Mouse (Mus musculus): ENCODE results near the gene Nrg4. TPM values are rescaled to one million over a fixed set of nuclear protein-coding genes. Genes with fewer than 3 reads are reported as not detected.
"Not testable (repeated sequence)": the region's sequence is repeated elsewhere in the genome, so short reads cannot be mapped to it uniquely, and the experiment has no call there.

The Nrg4 gene
- polyA plus RNA-seq, 1 experiment from 2014 or later, result 1.6 TPM

DNA sequence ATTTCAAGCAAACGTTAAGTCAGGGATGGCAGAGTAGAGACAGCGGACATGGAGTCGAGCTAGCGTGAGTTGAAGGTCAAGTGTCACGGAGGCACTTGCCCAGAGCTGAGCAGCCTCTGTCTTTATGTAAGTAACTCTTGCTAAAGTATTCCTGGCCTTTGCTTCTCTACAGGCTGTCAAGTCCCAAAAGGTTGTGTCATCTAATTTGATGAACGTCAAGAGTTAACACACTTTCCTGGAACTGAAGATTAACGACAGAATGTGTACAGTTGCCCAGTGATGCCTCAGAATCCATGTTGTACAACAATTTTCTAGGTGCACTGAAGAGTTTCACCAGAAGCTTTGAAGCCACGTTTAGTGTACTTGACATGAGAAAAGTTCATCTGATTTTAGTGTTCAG is 80.2 kb downstream of the Nrg4 start:
- Histone ChIP-seq H3K4me3 (ENCODE audit: low read depth, low read length) (no peak overlapping the region), H3K9ac (ENCODE audit: low read length) (no peak overlapping the region), H3K36me3 (ENCODE audit: control insufficient read depth, insufficient read depth, low read length) (no peaks in the 10 kb centered on the region), H3K4me1 (replicated peaks; ENCODE audit: control insufficient read depth, insufficient read depth) (no peaks in the 10 kb centered on the region), H3K4me2 (replicated peaks; ENCODE audit: low read depth) (no peak overlapping the region), H3K27ac (replicated peaks) (no peak overlapping the region), H3K9me3 (ENCODE audit: control insufficient read depth, low read length) (no peaks in the 10 kb centered on the region), H3K27me3 (ENCODE audit: control insufficient read depth, insufficient read depth, low read length) (no peaks in the 10 kb centered on the region)
- ATAC-seq (ENCODE audit: low FRiP score, low TSS enrichment) (no peak), DNase-seq (ENCODE audit: low spot score) (no peak)
- WGBS, result 58% methylated on average over 8 of the region's 8 CpGs
- no peak for TF ChIP-seq EP300 (optimal IDR thresholded peaks at IDR 0.05)
- TF ChIP-seq CTCF (IDR thresholded peaks at IDR 0.05; ENCODE audit: low read depth), result no peak

- not testable (repeated sequence) for H3K4me2 ChIP-seq (replicated peaks; ENCODE audit: low read depth); H3K4me1 ChIP-seq (replicated peaks; ENCODE audit: control insufficient read depth, insufficient read depth); H3K36me3 ChIP-seq (ENCODE audit: control insufficient read depth, insufficient read depth, low read length); ATAC-seq (ENCODE audit: low FRiP score, low TSS enrichment); H3K27me3 ChIP-seq (ENCODE audit: control insufficient read depth, insufficient read depth, low read length); H3K4me3 ChIP-seq (ENCODE audit: low read depth, low read length); H3K27ac ChIP-seq (replicated peaks); H3K9me3 ChIP-seq (ENCODE audit: control insufficient read depth, low read length); DNase-seq (ENCODE audit: low spot score); H3K9ac ChIP-seq (ENCODE audit: low read length)
- 60% methylated on average over 1 of the region's 1 CpGs for WGBS
Measured at GRCm38 (mm10) chr9:55245057-55245750, 81.4 kb downstream of the Nrg4 start.

GRCm38 (mm10) chr9:55244079-55244478 is 82.6 kb downstream of the Nrg4 start:
- Histone ChIP-seq H3K27ac (replicated peaks) (no peak overlapping the region), H3K36me3 (ENCODE audit: control insufficient read depth, insufficient read depth, low read length) (no peaks in the 10 kb centered on the region), H3K4me1 (replicated peaks; ENCODE audit: control insufficient read depth, insufficient read depth) (no peaks in the 10 kb centered on the region), H3K9ac (ENCODE audit: low read length) (no peak overlapping the region), H3K4me2 (replicated peaks; ENCODE audit: low read depth) (no peak overlapping the region), H3K27me3 (ENCODE audit: control insufficient read depth, insufficient read depth, low read length) (no peaks in the 10 kb centered on the region), H3K4me3 (ENCODE audit: low read depth, low read length) (no peak overlapping the region), H3K9me3 (ENCODE audit: control insufficient read depth, low read length) (no peaks in the 10 kb centered on the region)
- ATAC-seq (ENCODE audit: low FRiP score, low TSS enrichment) (no peak), DNase-seq (ENCODE audit: low spot score) (no peak)
- 54% methylated on average over 3 of the region's 3 CpGs for WGBS
- TF ChIP-seq CTCF (IDR thresholded peaks at IDR 0.05; ENCODE audit: low read depth) (no peak), EP300 (optimal IDR thresholded peaks at IDR 0.05) (no peak)

DNA sequence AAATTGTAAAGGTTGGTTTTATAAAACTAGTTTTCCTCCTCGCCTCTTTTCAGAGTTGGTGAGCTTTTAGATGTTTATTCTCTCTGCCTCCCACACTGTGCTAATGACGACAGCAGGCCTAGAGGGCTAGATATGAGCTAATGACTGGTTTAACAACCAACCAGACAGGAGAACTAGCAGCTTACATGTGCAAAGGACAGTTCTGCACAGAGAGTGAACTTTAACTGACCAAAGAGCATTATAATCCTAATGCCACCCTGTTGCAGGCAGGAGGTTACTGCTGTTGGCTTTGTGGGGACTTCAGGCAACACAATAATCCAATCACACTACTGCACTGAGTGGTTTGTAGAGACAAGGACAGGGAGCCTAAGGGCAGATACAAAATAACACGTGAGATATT is 83.4 kb downstream of the Nrg4 start:
- no peak overlapping the region for H3K9ac ChIP-seq (ENCODE audit: low read length)
- no peak for ATAC-seq (ENCODE audit: low FRiP score, low TSS enrichment)
- no peaks in the 10 kb centered on the region for H3K27me3 ChIP-seq (ENCODE audit: control insufficient read depth, insufficient read depth, low read length)
- H3K36me3 ChIP-seq (ENCODE audit: control insufficient read depth, insufficient read depth, low read length), result no peaks in the 10 kb centered on the region
- H3K27ac ChIP-seq (replicated peaks), result no peak overlapping the region
- H3K4me2 ChIP-seq (replicated peaks; ENCODE audit: low read depth), result no peak overlapping the region
- no peak overlapping the region for H3K4me3 ChIP-seq (ENCODE audit: low read depth, low read length)
- DNase-seq (ENCODE audit: low spot score), result no peak
- no peaks in the 10 kb centered on the region for H3K9me3 ChIP-seq (ENCODE audit: control insufficient read depth, low read length)
- no peak for TF ChIP-seq CTCF (IDR thresholded peaks at IDR 0.05; ENCODE audit: low read depth)
- TF ChIP-seq EP300 (optimal IDR thresholded peaks at IDR 0.05), result no peak
- WGBS, result 65% methylated on average over 3 of the region's 3 CpGs
- H3K4me1 ChIP-seq (replicated peaks; ENCODE audit: control insufficient read depth, insufficient read depth), result no peaks in the 10 kb centered on the region

DNA sequence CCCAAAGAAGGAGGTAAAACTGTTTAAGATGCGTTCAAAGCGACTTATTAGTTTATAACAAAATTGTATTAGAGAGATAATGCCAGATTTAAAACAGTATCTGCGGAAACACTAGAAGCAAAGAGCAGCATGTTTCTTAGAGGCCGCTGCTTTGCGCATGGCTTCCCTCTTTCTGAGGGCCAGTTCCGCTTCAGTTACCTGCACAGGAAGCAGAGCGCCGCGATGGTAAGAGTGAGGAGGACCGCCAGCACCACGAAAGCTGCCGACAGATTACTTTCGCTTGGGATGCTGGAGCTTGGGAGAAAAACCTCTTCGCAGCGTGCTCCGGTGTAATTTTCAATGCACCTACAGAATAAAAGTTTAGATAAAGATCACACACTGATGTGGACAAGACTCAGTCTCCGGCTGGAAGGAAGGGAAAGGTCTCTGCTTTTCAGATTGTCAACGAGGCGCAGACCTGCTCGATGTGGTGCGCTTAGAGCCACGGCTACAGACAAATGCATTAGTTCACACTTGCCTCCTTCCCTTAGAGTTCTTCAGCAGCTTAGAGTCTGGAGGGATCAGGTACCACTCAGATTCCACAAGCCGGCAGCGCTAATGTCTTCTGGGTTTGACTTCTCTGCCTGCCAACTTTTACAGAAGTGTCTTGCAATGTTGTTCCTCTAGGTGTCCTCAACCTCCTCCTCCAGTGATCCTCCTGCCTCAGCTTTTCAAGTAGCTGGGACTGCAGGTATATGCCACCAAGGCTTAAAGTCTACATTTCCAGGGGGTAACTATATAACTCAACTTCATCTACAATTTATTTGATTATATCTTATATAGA is 84.6 kb downstream of the Nrg4 start:
- 32% methylated on average over 24 of the region's 24 CpGs for WGBS
- H3K4me1 ChIP-seq (replicated peaks; ENCODE audit: control insufficient read depth, insufficient read depth), result no peaks in the 10 kb centered on the region
- TF ChIP-seq CTCF (IDR thresholded peaks at IDR 0.05; ENCODE audit: low read depth), result peak; percentile 28
- no peak for TF ChIP-seq EP300 (optimal IDR thresholded peaks at IDR 0.05)
- peak overlapping the region; percentile 24 for H3K4me3 ChIP-seq (ENCODE audit: low read depth, low read length)
- H3K36me3 ChIP-seq (ENCODE audit: control insufficient read depth, insufficient read depth, low read length), result no peaks in the 10 kb centered on the region
- peak overlapping the region; percentile 51 for H3K4me2 ChIP-seq (replicated peaks; ENCODE audit: low read depth)
- ATAC-seq (ENCODE audit: low FRiP score, low TSS enrichment) (no peak), DNase-seq (ENCODE audit: low spot score) (peak; percentile 29)
- no peaks in the 10 kb centered on the region for H3K27me3 ChIP-seq (ENCODE audit: control insufficient read depth, insufficient read depth, low read length)
- no peaks in the 10 kb centered on the region for H3K9me3 ChIP-seq (ENCODE audit: control insufficient read depth, low read length)
- peak overlapping the region; percentile 13; the same call in 1 of the 2 replicates for H3K9ac ChIP-seq (ENCODE audit: low read length)
- H3K27ac ChIP-seq (replicated peaks), result no peak overlapping the region

DNA sequence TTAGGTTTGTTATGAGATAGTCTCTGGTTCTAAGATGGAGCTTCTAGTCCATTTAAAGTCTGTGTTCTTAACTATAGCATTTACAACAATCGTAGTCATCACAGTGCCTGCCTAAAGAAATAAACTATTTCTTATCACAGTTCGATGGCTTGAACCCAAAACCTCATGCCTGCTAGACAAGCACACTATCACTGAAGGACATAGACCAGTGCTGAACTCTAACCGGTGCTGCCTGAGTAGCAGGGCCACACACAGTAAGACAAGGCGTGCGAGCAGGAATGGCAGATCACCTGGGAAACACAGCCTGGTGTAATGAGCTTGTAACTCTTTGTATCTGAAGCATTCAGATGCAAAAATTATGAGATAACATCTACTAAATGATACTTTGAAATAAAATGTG is 85.8 kb downstream of the Nrg4 start:
- Histone ChIP-seq H3K4me3 (ENCODE audit: low read depth, low read length) (no peak overlapping the region), H3K27ac (replicated peaks) (no peak overlapping the region), H3K27me3 (ENCODE audit: control insufficient read depth, insufficient read depth, low read length) (no peaks in the 10 kb centered on the region), H3K9me3 (ENCODE audit: control insufficient read depth, low read length) (no peaks in the 10 kb centered on the region), H3K4me2 (replicated peaks; ENCODE audit: low read depth) (no peak overlapping the region), H3K9ac (ENCODE audit: low read length) (no peak overlapping the region), H3K4me1 (replicated peaks; ENCODE audit: control insufficient read depth, insufficient read depth) (no peaks in the 10 kb centered on the region), H3K36me3 (ENCODE audit: control insufficient read depth, insufficient read depth, low read length) (no peaks in the 10 kb centered on the region)
- TF ChIP-seq EP300 (optimal IDR thresholded peaks at IDR 0.05), result no peak
- DNase-seq (ENCODE audit: low spot score), result no peak
- ATAC-seq (ENCODE audit: low FRiP score, low TSS enrichment), result no peak
- 88% methylated on average over 5 of the region's 5 CpGs for WGBS
